Mouse (Mus musculus) limb, embryonic 15.5 days (tissue): ENCODE data around the gene Nr4a3. TPM values are rescaled to one million over a fixed set of nuclear protein-coding genes. Genes with fewer than 3 reads are reported as not detected.

Source experiments
- ATAC-seq: fragments of 200-750 bp; cut with Nextera tagmentation; 2 replicates; pipeline ENCODE4 v1.8.0; 2017; ENCODE audit warnings: low read depth, moderate TSS enrichment; ENCODE audit not compliant: insufficient number of reproducible peaks, low FRiP score, low TSS enrichment
- H3K27ac ChIP-seq: fragments of 300-500 bp; sonication (generic); 2 replicates; pipeline ENCODE4 v1.5.1; 2015; ENCODE audit warnings: moderate library complexity, mild to moderate bottlenecking, inconsistent platforms
- H3K27me3 ChIP-seq: fragments of 300-500 bp; sonication (generic); 2 replicates; pipeline ENCODE4 v1.6.1; 2015; ENCODE audit warnings: inconsistent platforms
- H3K36me3 ChIP-seq: fragments of 300-500 bp; sonication (generic); 2 replicates; pipeline ENCODE4 v1.6.1; 2015; ENCODE audit warnings: inconsistent platforms
- H3K4me1 ChIP-seq: fragments of 300-500 bp; sonication (generic); 2 replicates; pipeline ENCODE4 v1.6.1; 2015; ENCODE audit warnings: inconsistent platforms
- H3K4me2 ChIP-seq: fragments of 300-500 bp; sonication (generic); 2 replicates; pipeline ENCODE4 v1.6.1; 2015; ENCODE audit warnings: mild to moderate bottlenecking, inconsistent platforms
- H3K4me3 ChIP-seq: fragments of 300-500 bp; sonication (generic); 2 replicates; pipeline ENCODE4 v1.5.1; 2015; ENCODE audit warnings: mild to moderate bottlenecking, inconsistent platforms
- H3K9ac ChIP-seq: fragments of 300-500 bp; sonication (generic); 2 replicates; pipeline ENCODE4 v1.6.1; 2015; ENCODE audit warnings: inconsistent platforms
- H3K9me3 ChIP-seq: fragments of 300-500 bp; sonication (generic); 2 replicates; pipeline ENCODE4 v1.6.1; 2016; ENCODE audit warnings: inconsistent platforms
- WGBS: fragments of 180-500 bp; shearing (Covaris S2); methylation state at CpG from one replicate; pipeline ENCODE4 v1.1.7; 2015; 5-methylcytosine and 5-hydroxymethylcytosine counted together
- polyA plus RNA-seq: library from polyadenylated mRNA; unstranded; fragments of >200 nt; fragmentation: Nextera tagmentation; extraction: Ambion mirVana; gene quantifications from 2 replicates; pipeline ENCODE4 v1.2.1, GENCODE M21; 2015

The Nr4a3 gene
- polyA plus RNA-seq = 0.09 and 0.38 TPM in 2 replicates

DNA sequence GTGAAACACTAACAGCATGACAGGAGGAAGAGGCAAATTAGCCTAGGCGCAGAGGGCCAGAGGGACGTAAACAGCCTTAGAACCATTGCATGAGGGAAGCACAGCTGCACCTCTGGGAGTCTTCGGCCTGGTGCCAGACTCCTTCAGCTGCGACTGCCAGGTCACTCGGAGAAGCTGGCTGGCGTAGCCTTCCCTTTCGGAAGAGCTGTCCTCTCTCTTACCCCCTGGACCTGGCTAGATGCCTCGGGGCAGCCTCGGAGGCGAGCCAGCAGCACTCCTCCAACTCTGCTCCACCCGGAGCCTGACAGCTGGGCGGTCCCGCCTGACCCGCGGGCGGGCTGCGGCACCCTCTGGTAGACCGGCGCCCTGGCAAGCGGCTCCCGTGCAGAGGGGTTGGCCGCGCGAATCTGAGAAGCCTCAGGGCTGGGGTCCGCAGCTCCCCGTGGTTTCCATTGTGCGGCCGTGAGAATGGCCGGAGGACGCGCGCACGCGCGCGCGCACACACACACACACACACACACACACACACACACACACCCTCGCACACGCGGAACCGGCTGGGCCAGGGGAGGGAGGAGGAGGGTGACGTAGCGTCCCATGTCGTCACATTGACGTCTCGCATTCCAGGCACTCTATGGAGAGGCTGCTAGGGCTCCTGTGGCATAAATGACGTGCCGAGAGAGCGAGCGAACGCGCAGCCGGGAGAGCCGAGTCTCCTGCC, at the start of gene Nr4a3:
TSS of gene Nr4a3 (plus strand) at position 663 of the 721 bp plus-strand sequence.
- Histone ChIP-seq H3K9ac (peak within 1 kb of the TSS; percentile 44), H3K4me3 (peak within 1 kb of the TSS; percentile 73), H3K36me3 (no peaks in the 10 kb centered on the region), H3K27me3 (peaks cover 44% of the 10 kb centered on the region), H3K9me3 (no peaks in the 10 kb centered on the region), H3K4me1 (peaks cover 53% of the 10 kb centered on the region), H3K4me2 (peak within 1 kb of the TSS; percentile 100), H3K27ac (peak within 1 kb of the TSS; percentile 99)
- under 1% methylated on average over 43 of the region's 54 CpGs for WGBS
- peak; percentile 54 for ATAC-seq

DNA sequence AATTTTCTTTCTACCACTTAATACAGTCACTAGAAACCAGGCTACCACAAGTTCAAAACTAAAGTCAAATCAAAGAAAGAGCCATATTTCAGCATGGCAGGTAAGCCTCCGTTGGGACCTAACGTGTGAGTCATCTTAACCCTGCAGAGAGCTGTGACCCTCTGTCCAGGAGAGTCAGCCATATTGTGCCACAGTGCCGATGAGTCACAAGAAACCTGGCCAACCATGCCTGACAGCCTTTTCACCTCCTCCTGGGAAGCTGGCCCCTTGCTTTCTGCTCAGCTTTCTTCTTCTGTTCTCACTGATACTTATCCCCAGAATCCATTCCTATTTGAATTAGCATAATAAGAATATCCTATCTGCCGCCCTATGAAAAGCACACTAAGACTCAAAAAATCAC, 42.0 kb upstream of the Nr4a3 start:
- WGBS = 83% methylated on average over 4 of the region's 4 CpGs
- H3K9ac ChIP-seq = no peak overlapping the region
- no peak overlapping the region for H3K4me3 ChIP-seq
- no peaks in the 10 kb centered on the region for H3K36me3 ChIP-seq
- H3K9me3 ChIP-seq = no peaks in the 10 kb centered on the region
- no peaks in the 10 kb centered on the region for H3K27me3 ChIP-seq
- no peak for ATAC-seq
- H3K4me2 ChIP-seq = no peak overlapping the region
- H3K27ac ChIP-seq = no peak overlapping the region
- no peaks in the 10 kb centered on the region for H3K4me1 ChIP-seq

DNA sequence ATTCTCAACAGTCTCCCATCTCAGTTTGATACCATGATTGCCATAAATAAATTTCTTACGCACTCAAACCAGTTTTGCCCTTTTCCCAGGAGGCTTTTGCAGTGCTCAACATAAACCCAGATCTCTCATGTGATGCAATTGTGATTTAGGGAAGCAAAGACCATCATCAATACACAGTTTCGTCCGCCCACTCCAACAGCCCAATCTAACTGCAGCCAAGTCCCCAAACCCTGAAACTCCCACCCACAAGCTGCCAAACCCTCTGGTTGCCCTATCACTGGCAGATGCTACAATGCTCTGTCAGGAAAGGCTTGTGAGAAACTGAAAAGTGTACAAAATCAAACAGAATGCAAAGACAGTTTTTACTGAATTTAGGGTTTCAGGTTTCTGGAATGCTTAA, 41.5 kb upstream of the Nr4a3 start:
- no peaks in the 10 kb centered on the region for H3K4me1 ChIP-seq
- 87% methylated on average over 3 of the region's 3 CpGs for WGBS
- no peaks in the 10 kb centered on the region for H3K27me3 ChIP-seq
- H3K27ac ChIP-seq = no peak overlapping the region
- no peak for ATAC-seq
- H3K4me2 ChIP-seq = no peak overlapping the region
- no peaks in the 10 kb centered on the region for H3K9me3 ChIP-seq
- no peak overlapping the region for H3K4me3 ChIP-seq
- H3K9ac ChIP-seq = no peak overlapping the region
- no peaks in the 10 kb centered on the region for H3K36me3 ChIP-seq

DNA sequence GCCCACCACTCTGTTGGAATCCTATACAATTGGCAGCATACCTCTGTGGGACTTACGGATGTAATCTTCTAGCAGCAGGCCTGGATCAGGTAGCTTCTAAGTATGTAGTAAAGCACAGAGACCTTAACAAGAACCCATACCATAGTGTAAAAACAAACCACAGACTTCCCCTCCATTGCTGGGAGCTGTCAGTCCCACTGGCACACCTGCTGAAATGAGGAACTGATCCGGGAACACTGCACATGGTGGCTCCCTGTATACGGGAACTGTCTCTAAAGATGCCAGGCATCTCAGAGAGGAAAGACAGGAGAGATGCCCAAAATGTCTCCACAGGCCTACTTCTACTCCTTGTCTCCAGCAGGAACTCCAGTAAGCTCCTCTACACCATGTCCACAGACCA, 38.6 kb upstream of the Nr4a3 start:
- H3K27ac ChIP-seq = no peak overlapping the region
- no peak overlapping the region for H3K4me2 ChIP-seq
- no peaks in the 10 kb centered on the region for H3K9me3 ChIP-seq
- WGBS = 86% methylated on average over 3 of the region's 3 CpGs
- no peaks in the 10 kb centered on the region for H3K36me3 ChIP-seq
- H3K9ac ChIP-seq = no peak overlapping the region
- no peaks in the 10 kb centered on the region for H3K27me3 ChIP-seq
- no peak for ATAC-seq
- H3K4me3 ChIP-seq = no peak overlapping the region
- no peaks in the 10 kb centered on the region for H3K4me1 ChIP-seq

DNA sequence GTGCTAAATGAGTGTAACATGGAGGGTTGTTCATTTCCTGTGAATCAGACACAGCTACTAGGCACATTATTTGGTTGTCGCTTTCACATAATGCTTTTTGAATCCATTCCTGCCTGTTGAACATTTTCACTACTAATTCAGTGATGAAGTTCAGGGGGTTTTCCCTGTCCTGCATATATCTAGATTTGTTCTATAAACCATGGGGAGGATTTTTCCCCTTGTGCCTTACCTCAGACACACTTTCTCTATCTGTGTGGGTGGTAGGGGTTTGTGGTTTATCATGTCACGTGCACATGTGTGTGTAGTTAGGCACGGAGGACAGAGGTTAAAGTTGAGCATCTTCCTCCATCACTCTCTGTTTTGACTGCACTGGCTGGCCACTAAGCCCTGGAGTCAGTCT, 32.7 kb upstream of the Nr4a3 start:
- 72% methylated on average over 3 of the region's 3 CpGs for WGBS
- H3K9me3 ChIP-seq = no peaks in the 10 kb centered on the region
- H3K4me1 ChIP-seq = no peaks in the 10 kb centered on the region
- H3K4me2 ChIP-seq = no peak overlapping the region
- ATAC-seq = no peak
- no peak overlapping the region for H3K27ac ChIP-seq
- H3K27me3 ChIP-seq = no peaks in the 10 kb centered on the region
- no peak overlapping the region for H3K9ac ChIP-seq
- H3K4me3 ChIP-seq = no peak overlapping the region
- no peaks in the 10 kb centered on the region for H3K36me3 ChIP-seq

DNA sequence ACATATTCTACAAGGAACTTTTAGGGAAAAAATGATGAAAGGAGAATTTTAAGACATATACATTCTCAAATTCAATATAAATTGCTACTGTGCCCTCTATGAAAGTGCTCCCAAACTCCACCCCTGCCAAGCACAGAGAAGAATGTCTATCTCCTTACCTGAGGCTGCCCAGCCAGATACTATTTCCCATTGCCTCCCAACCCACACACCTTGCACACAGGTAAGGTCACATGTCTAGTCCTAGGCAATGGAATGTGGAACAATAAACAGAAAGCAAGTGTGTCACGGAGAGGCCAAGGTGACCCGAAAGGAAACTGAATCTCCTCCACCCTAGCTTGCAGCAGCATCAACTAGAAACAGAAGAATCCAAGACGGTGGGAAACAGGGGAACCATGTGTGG, 22.0 kb upstream of the Nr4a3 start:
- Histone ChIP-seq H3K27ac (no peak overlapping the region), H3K4me1 (no peaks in the 10 kb centered on the region), H3K4me2 (no peak overlapping the region), H3K27me3 (no peaks in the 10 kb centered on the region), H3K4me3 (no peak overlapping the region), H3K9ac (no peak overlapping the region), H3K36me3 (no peaks in the 10 kb centered on the region), H3K9me3 (no peaks in the 10 kb centered on the region)
- WGBS = 59% methylated on average over 3 of the region's 3 CpGs
- no peak for ATAC-seq

DNA sequence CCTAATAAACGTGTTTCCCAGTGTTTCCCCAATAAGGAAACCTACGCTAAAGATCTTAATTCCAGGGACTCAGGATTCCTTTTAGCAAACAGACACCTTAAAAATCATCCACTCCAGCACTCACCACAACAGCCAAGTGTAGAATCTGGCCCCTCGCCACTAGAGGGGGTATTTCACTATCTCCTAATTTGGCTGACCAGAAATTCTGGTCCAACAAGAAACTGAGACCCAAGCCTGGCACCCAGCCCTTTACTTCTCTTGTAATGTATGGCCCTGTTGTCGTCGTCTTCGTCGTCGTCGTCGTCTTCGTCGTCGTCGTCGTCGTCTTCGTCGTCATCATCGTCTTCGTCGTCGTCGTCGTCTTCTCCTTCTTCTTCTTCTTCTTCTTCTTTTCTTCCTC, 15.3 kb upstream of the Nr4a3 start:
- ATAC-seq = no peak
- no peaks in the 10 kb centered on the region for H3K36me3 ChIP-seq
- H3K27me3 ChIP-seq = no peaks in the 10 kb centered on the region
- H3K9ac ChIP-seq = no peak overlapping the region
- WGBS = 65% methylated on average over 24 of the region's 24 CpGs
- H3K4me1 ChIP-seq = no peaks in the 10 kb centered on the region
- no peak overlapping the region for H3K4me2 ChIP-seq
- no peaks in the 10 kb centered on the region for H3K9me3 ChIP-seq
- H3K4me3 ChIP-seq = no peak overlapping the region
- no peak overlapping the region for H3K27ac ChIP-seq

DNA sequence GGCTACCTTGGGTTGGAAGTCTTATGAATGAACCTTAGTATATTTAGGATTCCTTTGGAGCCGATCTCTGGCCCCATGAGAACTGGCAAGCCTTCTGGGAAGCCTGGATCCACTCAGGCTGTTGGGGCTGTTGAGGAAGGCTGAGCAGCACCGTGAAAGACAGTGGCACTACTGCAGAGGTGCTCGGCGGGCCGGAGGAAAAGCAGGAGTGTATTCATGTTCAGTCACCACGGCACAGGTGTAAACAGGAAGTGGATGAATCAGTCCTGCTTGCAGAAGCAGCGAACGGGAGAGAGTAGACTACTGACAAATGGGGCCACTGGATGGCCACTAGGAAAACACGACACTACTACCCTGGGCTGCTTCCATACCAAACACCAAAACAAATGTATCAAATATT, 10.7 kb upstream of the Nr4a3 start:
- no peak overlapping the region for H3K4me2 ChIP-seq
- no peak overlapping the region for H3K9ac ChIP-seq
- H3K27ac ChIP-seq = no peak overlapping the region
- H3K9me3 ChIP-seq = no peaks in the 10 kb centered on the region
- whole genome bisulfite sequencing = 65% methylated on average over 9 of the region's 9 CpGs
- H3K4me1 ChIP-seq = peaks cover 5% of the 10 kb centered on the region; the same call in 1 of the 2 replicates
- H3K36me3 ChIP-seq = no peaks in the 10 kb centered on the region
- no peak for ATAC-seq
- no peak overlapping the region for H3K4me3 ChIP-seq
- no peaks in the 10 kb centered on the region for H3K27me3 ChIP-seq

DNA sequence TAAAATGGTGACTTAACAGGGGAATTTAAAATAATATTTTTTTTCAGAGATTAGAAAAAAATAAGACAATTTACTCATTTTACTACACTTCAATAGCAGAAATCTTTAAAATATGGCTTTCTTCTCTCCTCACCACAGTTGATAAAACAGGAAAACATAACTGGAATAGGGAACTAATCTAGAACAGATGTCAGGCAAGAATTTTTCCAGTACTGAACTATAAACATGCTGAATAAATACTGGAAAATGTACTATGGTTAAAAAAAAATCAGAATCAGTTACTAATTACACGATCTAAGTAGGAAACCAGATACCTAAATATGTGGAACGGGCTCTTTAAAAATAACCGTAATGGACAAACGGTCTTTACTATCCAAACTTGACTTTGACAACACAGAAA, 7.3 kb upstream of the Nr4a3 start:
- H3K4me3 ChIP-seq = no peak overlapping the region

DNA sequence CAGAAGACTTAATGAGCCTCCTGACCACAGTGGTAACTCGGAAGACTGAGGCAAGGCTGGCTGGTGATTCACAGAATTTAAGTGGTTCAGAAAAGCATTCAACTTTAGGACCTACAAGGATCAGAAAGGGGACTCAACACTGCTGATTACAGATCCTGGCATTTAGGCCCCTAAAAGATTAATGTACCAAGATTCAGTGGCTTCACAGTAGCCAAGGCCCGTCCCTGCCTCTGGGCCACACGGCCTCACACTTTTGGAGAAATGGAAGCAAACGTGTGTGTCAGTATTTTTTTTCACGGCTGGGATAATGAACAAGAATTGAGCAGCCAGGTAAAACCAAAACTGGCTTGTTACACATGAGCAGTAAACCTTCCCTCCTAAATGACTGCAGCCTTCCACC, 6.1 kb upstream of the Nr4a3 start:
- no peak overlapping the region for H3K9ac ChIP-seq
- ATAC-seq = no peak
- no peaks in the 10 kb centered on the region for H3K36me3 ChIP-seq
- H3K27ac ChIP-seq = no peak overlapping the region
- H3K4me3 ChIP-seq = no peak overlapping the region
- no peak overlapping the region for H3K4me2 ChIP-seq
- no peaks in the 10 kb centered on the region for H3K27me3 ChIP-seq
- no peaks in the 10 kb centered on the region for H3K9me3 ChIP-seq
- 70% methylated on average over 5 of the region's 5 CpGs for WGBS
- peaks cover 11% of the 10 kb centered on the region; the same call in 1 of the 2 replicates for H3K4me1 ChIP-seq

More for the DNA sequence above, 7.3 kb upstream of the Nr4a3 start:
- no peak for ATAC-seq
- no peak overlapping the region for H3K4me2 ChIP-seq
- H3K4me1 ChIP-seq = peaks cover 11% of the 10 kb centered on the region; the same call in 1 of the 2 replicates
- no peaks in the 10 kb centered on the region for H3K27me3 ChIP-seq
- H3K9ac ChIP-seq = no peak overlapping the region
- H3K27ac ChIP-seq = peak overlapping the region; percentile 14; the same call in 1 of the 2 replicates
- WGBS = 25% methylated on average over 4 of the region's 4 CpGs
- no peaks in the 10 kb centered on the region for H3K36me3 ChIP-seq
- H3K9me3 ChIP-seq = no peaks in the 10 kb centered on the region

DNA sequence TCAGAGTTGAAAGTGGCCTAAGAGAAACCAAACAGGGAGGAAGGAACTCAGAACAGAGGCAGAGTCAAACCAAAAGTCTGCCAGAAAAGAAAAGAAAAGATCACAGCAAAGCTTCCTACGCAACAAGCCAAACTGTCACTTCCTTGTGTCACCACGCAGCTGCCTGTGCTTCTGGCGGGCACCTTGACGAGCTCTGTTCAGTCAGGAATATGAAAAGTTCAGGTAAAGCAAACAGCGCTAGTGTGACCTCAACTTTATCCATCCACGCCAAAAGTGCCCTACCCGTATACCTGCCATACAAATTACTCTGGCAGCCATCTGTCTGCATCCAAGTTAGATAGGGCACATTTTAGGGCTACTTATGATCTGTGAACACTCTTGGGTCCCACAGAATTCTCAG, 5.2 kb upstream of the Nr4a3 start:
- Histone ChIP-seq H3K27ac (no peak overlapping the region), H3K9me3 (no peaks in the 10 kb centered on the region), H3K4me1 (peaks cover 18% of the 10 kb centered on the region), H3K4me2 (no peak overlapping the region), H3K36me3 (no peaks in the 10 kb centered on the region), H3K9ac (no peak overlapping the region), H3K4me3 (no peak overlapping the region), H3K27me3 (no peaks in the 10 kb centered on the region)
- WGBS = 84% methylated on average over 7 of the region's 7 CpGs
- no peak for ATAC-seq

DNA sequence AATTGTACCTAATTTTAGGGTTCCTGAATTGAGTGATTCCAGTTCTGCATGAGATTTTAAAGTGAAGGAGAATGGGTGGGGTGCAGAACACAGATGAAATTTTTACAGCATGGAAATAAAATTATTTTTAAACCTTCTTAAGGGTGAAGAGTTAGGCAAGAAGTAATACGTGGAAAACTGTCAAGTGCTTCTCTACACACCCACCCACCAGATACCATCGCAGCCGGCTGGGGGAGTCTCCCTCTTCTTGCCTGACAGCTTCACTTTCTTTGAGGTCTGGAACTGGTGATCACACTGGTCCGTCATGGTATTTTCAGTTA, 2.5 kb upstream of the Nr4a3 start:
- H3K36me3 ChIP-seq = no peaks in the 10 kb centered on the region
- H3K4me2 ChIP-seq = peak overlapping the region; percentile 100
- peak overlapping the region; percentile 99 for H3K27ac ChIP-seq
- H3K4me1 ChIP-seq = peaks cover 37% of the 10 kb centered on the region
- no peak for ATAC-seq
- peaks cover 22% of the 10 kb centered on the region for H3K27me3 ChIP-seq
- peak overlapping the region; percentile 74 for H3K9ac ChIP-seq
- H3K4me3 ChIP-seq = peak overlapping the region; percentile 73
- no peaks in the 10 kb centered on the region for H3K9me3 ChIP-seq
- 0% methylated on average over 4 of the region's 4 CpGs for WGBS
